Mouse (Mus musculus) heart, postnatal 0 days (tissue): Measurements from ENCODE around the gene Itgae.

Experiments used
- CTCF ChIP-seq: IDR thresholded peaks from 2 replicates; pipeline ENCODE4 v1.5.1; 2016; ENCODE audit warnings: antibody characterized with exemption, control low read depth, low read depth
- EP300 ChIP-seq: IDR thresholded peaks from 2 replicates; pipeline ENCODE4 v1.6.1; 2016; ENCODE audit warnings: antibody characterized with exemption, low read depth

GRCm38 (mm10) chr11:73094231-73094995, 4.0 kb downstream of the Itgae start:
- TF ChIP-seq CTCF (no peak), EP300 (no peak)
